Mouse (Mus musculus): ENCODE results near the gene Vmn1r163. TPM values are rescaled to one million over a fixed set of nuclear protein-coding genes. Genes with fewer than 3 reads are reported as not detected.
"Not testable (repeated sequence)": the region's sequence is repeated elsewhere in the genome, so short reads cannot be mapped to it uniquely, and the experiment has no call there.

Vmn1r163 gene
- not detected in 2 replicates for total RNA-seq (2014; rRNA removed)
- not detected in 2 replicates for polyA plus RNA-seq (2015; fragmentation: Nextera tagmentation; extraction: Ambion mirVana)

DNA sequence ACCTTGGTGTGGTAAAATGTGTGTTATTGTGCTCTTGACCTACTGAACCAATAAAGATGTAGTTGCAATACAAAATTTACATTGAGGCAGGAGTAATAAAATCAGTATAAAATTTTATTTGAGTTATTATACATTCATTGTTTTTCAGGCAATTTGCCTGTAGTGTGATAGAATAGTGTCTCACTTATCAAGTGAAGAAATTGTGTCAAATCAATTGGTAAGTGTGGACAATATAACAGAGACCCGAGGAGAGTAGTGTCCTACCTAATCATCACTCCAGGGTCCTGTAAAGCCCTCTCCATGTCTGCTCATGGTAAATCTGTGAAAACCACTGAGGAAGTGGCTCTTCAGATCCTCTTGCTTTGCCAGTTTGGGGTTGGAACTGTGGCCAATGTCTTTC is at the start of gene Vmn1r163:
Gene Vmn1r163, plus strand, starts transcription at position 301 of the 400 bp plus-strand sequence.
- not testable (repeated sequence) for DNase-seq; H3K4me3 ChIP-seq (ENCODE audit: low read depth, low read length); H3K27me3 ChIP-seq (ENCODE audit: insufficient read depth, low read length); H3K9ac ChIP-seq; H3K27ac ChIP-seq (ENCODE audit: low read depth, low read length); H3K9me3 ChIP-seq (ENCODE audit: low read length); H3K4me1 ChIP-seq (ENCODE audit: insufficient read depth); ATAC-seq; H3K4me2 ChIP-seq (ENCODE audit: low read depth); H3K36me3 ChIP-seq (ENCODE audit: insufficient read depth)
- WGBS, result no CpG with 5 or more reads among the region's 1 CpGs

- no CpG with 5 or more reads among the region's 3 CpGs for WGBS
- not testable (repeated sequence) for H3K9me3 ChIP-seq (ENCODE audit: low read length); H3K9ac ChIP-seq; DNase-seq; H3K4me3 ChIP-seq (ENCODE audit: low read depth, low read length); H3K4me1 ChIP-seq (ENCODE audit: insufficient read depth); H3K4me2 ChIP-seq (ENCODE audit: low read depth); H3K27me3 ChIP-seq (ENCODE audit: insufficient read depth, low read length); ATAC-seq; H3K36me3 ChIP-seq (ENCODE audit: insufficient read depth); H3K27ac ChIP-seq (ENCODE audit: low read depth, low read length)
Measured at GRCm38 (mm10) chr7:23019823-23020222, 35.5 kb upstream of the Vmn1r163 start, which contains the start of gene Gm4216. Gene Gm4216, minus strand, starts transcription at chr7:23019923.

DNA sequence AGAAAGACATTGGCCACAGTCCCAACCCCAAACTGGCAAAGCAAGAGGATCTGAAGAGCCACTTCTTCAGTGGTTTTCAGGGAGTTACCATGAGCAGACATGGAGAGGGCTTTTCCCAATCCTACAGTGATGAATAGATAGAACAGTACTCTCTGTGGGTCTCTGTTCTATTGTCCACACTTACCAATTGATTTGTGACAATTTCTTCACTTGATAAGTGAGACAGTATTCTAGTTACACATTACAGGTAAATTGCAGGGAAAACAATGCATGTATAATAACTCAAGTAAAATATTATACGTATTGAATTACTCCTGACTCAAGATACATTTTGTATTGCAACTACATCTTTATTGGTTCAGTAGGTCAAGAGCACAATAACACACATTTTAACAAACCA is 12.0 kb downstream of the Vmn1r163 start, which contains the start of gene Gm8720:
Gene Gm8720, minus strand, starts transcription at position 101 of the 400 bp plus-strand sequence.
- H3K9me3 ChIP-seq (ENCODE audit: low read length); ATAC-seq: not testable (repeated sequence)

More for the DNA sequence above, 12.0 kb downstream of the Vmn1r163 start, which contains the start of gene Gm8720:
- H3K27ac ChIP-seq (ENCODE audit: low read depth, low read length); DNase-seq; H3K27me3 ChIP-seq (ENCODE audit: insufficient read depth, low read length); H3K4me3 ChIP-seq (ENCODE audit: low read depth, low read length); H3K4me2 ChIP-seq (ENCODE audit: low read depth); H3K4me1 ChIP-seq (ENCODE audit: insufficient read depth); H3K9ac ChIP-seq; H3K36me3 ChIP-seq (ENCODE audit: insufficient read depth): not testable (repeated sequence)
- WGBS, result no CpG with 5 or more reads among the region's 1 CpGs

Other genes with a start within 250 kb of the Vmn1r163 start
- gene Vmn1r159, start 211.9 kb upstream of the Vmn1r163 start, total RNA-seq (2014; rRNA removed), result not detected in 2 replicates
- gene Vmn1r159, start 211.9 kb upstream of the Vmn1r163 start, polyA plus RNA-seq (2015; fragmentation: Nextera tagmentation; extraction: Ambion mirVana), result not detected in 2 replicates
- not detected in 2 replicates for gene Vmn1r160, start 184.3 kb upstream of the Vmn1r163 start, total RNA-seq (2014; rRNA removed)
- gene Vmn1r160, start 184.3 kb upstream of the Vmn1r163 start, polyA plus RNA-seq (2015; fragmentation: Nextera tagmentation; extraction: Ambion mirVana), result not detected in 2 replicates
- gene Gm4214, start 70.9 kb upstream of the Vmn1r163 start, total RNA-seq (2014; rRNA removed), result not detected in 2 replicates
- gene Gm4214, start 70.9 kb upstream of the Vmn1r163 start, polyA plus RNA-seq (2015; fragmentation: Nextera tagmentation; extraction: Ambion mirVana), result not detected in 2 replicates
- not detected in 2 replicates for gene Gm4216, start 35.6 kb upstream of the Vmn1r163 start, total RNA-seq (2014; rRNA removed)
- gene Gm4216, start 35.6 kb upstream of the Vmn1r163 start, polyA plus RNA-seq (2015; fragmentation: Nextera tagmentation; extraction: Ambion mirVana), result not detected in 2 replicates
- gene Gm8720, start 11.9 kb downstream of the Vmn1r163 start, total RNA-seq (2014; rRNA removed), result not detected in 2 replicates
- not detected in 2 replicates for gene Gm8720, start 11.9 kb downstream of the Vmn1r163 start, polyA plus RNA-seq (2015; fragmentation: Nextera tagmentation; extraction: Ambion mirVana)
- not detected in 2 replicates for gene Gm10662, start 88.9 kb downstream of the Vmn1r163 start, total RNA-seq (2014; rRNA removed)
- not detected in 2 replicates for gene Gm10662, start 88.9 kb downstream of the Vmn1r163 start, polyA plus RNA-seq (2015; fragmentation: Nextera tagmentation; extraction: Ambion mirVana)
- gene Vmn1r165, start 161.8 kb downstream of the Vmn1r163 start, total RNA-seq (2014; rRNA removed), result not detected in 2 replicates
- not detected in 2 replicates for gene Vmn1r165, start 161.8 kb downstream of the Vmn1r163 start, polyA plus RNA-seq (2015; fragmentation: Nextera tagmentation; extraction: Ambion mirVana)
- gene Vmn1r166, start 196.1 kb downstream of the Vmn1r163 start, total RNA-seq (2014; rRNA removed), result not detected in 2 replicates
- not detected in 2 replicates for gene Vmn1r166, start 196.1 kb downstream of the Vmn1r163 start, polyA plus RNA-seq (2015; fragmentation: Nextera tagmentation; extraction: Ambion mirVana)
- gene Gm6902, start 223.4 kb downstream of the Vmn1r163 start, total RNA-seq (2014; rRNA removed), result not detected in 2 replicates
- not detected in 2 replicates for gene Gm6902, start 223.4 kb downstream of the Vmn1r163 start, polyA plus RNA-seq (2015; fragmentation: Nextera tagmentation; extraction: Ambion mirVana)
- gene Nlrp4e, start 245.7 kb downstream of the Vmn1r163 start, total RNA-seq (2014; rRNA removed), result not detected in 2 replicates
- not detected in 2 replicates for gene Nlrp4e, start 245.7 kb downstream of the Vmn1r163 start, polyA plus RNA-seq (2015; fragmentation: Nextera tagmentation; extraction: Ambion mirVana)

Data from forebrain, postnatal 0 days (tissue).